Mouse (Mus musculus) WW6 (cell line): ENCODE measurements around the gene Cpm.

Experiments used
- DNase-seq: peaks from one replicate; pipeline ENCODE4 v3.0.0-alpha.2; 2013; ENCODE audit warnings: low read depth, low spot score

Cpm gene

GRCm38 (mm10) chr10:117634323-117635030 is 5.2 kb downstream of the Cpm start:
- no peak for DNase-seq

GRCm38 (mm10) chr10:117635078-117635771 is 5.9 kb downstream of the Cpm start:
- no peak for DNase-seq

- DNase-seq: no peak
Observed at GRCm38 (mm10) chr10:117635823-117636589, 6.7 kb downstream of the Cpm start.

- no peak for DNase-seq
Observed at GRCm38 (mm10) chr10:117637062-117637744, 7.9 kb downstream of the Cpm start.

- no peak for DNase-seq
Observed at GRCm38 (mm10) chr10:117637745-117638577, 8.7 kb downstream of the Cpm start.

GRCm38 (mm10) chr10:117638578-117639220 is 9.4 kb downstream of the Cpm start:
- no peak for DNase-seq

GRCm38 (mm10) chr10:117639221-117639599 is 9.9 kb downstream of the Cpm start:
- DNase-seq: no peak

GRCm38 (mm10) chr10:117639899-117640594 is 10.7 kb downstream of the Cpm start:
- DNase-seq: no peak

- no peak for DNase-seq
Observed at GRCm38 (mm10) chr10:117640595-117641078, 11.3 kb downstream of the Cpm start.

- DNase-seq: no peak
Observed at GRCm38 (mm10) chr10:117641400-117642200, 12.3 kb downstream of the Cpm start.

GRCm38 (mm10) chr10:117642201-117642450 is 12.8 kb downstream of the Cpm start:
- no peak for DNase-seq

GRCm38 (mm10) chr10:117642491-117643262 is 13.4 kb downstream of the Cpm start:
- DNase-seq: no peak

GRCm38 (mm10) chr10:117643302-117643701 is 14.0 kb downstream of the Cpm start:
- DNase-seq: no peak

- no peak for DNase-seq
Observed at GRCm38 (mm10) chr10:117643711-117644428, 14.6 kb downstream of the Cpm start.

- DNase-seq: no peak
Observed at GRCm38 (mm10) chr10:117644429-117644748, 15.1 kb downstream of the Cpm start.

- DNase-seq: no peak
Observed at GRCm38 (mm10) chr10:117644828-117645227, 15.5 kb downstream of the Cpm start.

GRCm38 (mm10) chr10:117645487-117645964 is 16.2 kb downstream of the Cpm start:
- DNase-seq: no peak
